Mouse (Mus musculus): ENCODE measurements around the gene Bglap.

GRCm38 (mm10) chr3:88408953-88409352, 24.7 kb upstream of the Bglap start:
- TF ChIP-seq CTCF (IDR thresholded peaks at IDR 0.05; ENCODE audit: low read depth) (no peak), EP300 (IDR thresholded peaks at IDR 0.05; ENCODE audit: low read depth) (no peak)
